Mouse (Mus musculus) liver, adult 2 months (tissue): ENCODE data around the gene Hoxb4.

Experiments
- CTCF ChIP-seq: fragments of 200-500 bp; IDR thresholded peaks from 2 replicates; pipeline ENCODE4 v1.5.1; 2011; ENCODE audit warnings: low read depth, low read length, control low read depth
- POLR2A ChIP-seq: fragments of 200-500 bp; IDR thresholded peaks from 2 replicates; pipeline ENCODE4 v1.6.1; 2011; ENCODE audit warnings: low read length, control low read depth; ENCODE audit not compliant: insufficient read depth; ENCODE audit errors: extremely low read depth

- no peak for TF ChIP-seq CTCF
- no peak for TF ChIP-seq POLR2A
Measured at GRCm38 (mm10) chr11:96285771-96286738, 32.0 kb upstream of the Hoxb4 start, which contains the start of gene Hoxb7.
